Comparison of ENCODE assay signal across 9 mouse cellular contexts in genomic region chr1:170292239-170292951, GRCm38 (mm10). TPM values are rescaled to one million over a fixed set of nuclear protein-coding genes. Genes with fewer than 3 reads are reported as not detected.
DNase-seq lines count a peak whose midpoint lies in the region; ATAC-seq and TF ChIP-seq lines count a peak whose summit lies in the region.
"Had no signal": no experiment of that assay in that cellular context is flagged by ENCODE, and none has a peak within 500 bp of the region (broad histone marks: within the 10 kb centered on the region; RNA-seq: fewer than 3 reads in every experiment).

No protein-coding gene starts in this region.

- DNase-seq in liver, embryonic 14.5 days (ENCODE audit: low read depth in 3 of 3, low spot score in 3 of 3): no peak
- DNase-seq in liver: no peak
- peak; percentile 76 to 83 for DNase-seq in cerebellum, postnatal 10 days
- DNase-seq in frontal cortex, postnatal 10 days (ENCODE audit: low spot score in 2 of 2): peak; percentile 44 to 54
- peak; percentile 66 for DNase-seq in kidney, postnatal 10 days
- peak; percentile 25 for DNase-seq in lung, adult 2 months
- peak; percentile 65 for DNase-seq in right cerebral cortex, adult 18-20 months
- no peak for DNase-seq in thymus, adult 2 months

- peak; percentile 47 for TF ChIP-seq CTCF in liver, embryonic 14.5 days (IDR thresholded peaks at IDR 0.05; ENCODE audit: low read depth)
- peak; percentile 24; the same call in 1 of the 2 replicates for TF ChIP-seq CTCF in lung, adult 2 months (IDR thresholded peaks at IDR 0.05; ENCODE audit: insufficient read depth, low read length)
- TF ChIP-seq CTCF in thymus, adult 2 months (IDR thresholded peaks at IDR 0.05; ENCODE audit: borderline replicate concordance, control insufficient read depth, extremely low read depth, insufficient read depth, low read length, poor library complexity): no peak

- TF ChIP-seq POLR2A in lung, adult 2 months (IDR thresholded peaks at IDR 0.05; ENCODE audit: borderline replicate concordance, extremely low read depth, low read depth, low read length): no peak
- no peak for TF ChIP-seq POLR2A in thymus, adult 2 months (IDR thresholded peaks at IDR 0.05; ENCODE audit: control insufficient read depth, extremely low read depth, insufficient read depth, low read length, poor library complexity)

- no peaks in the 10 kb centered on the region for H3K27me3 ChIP-seq in liver, embryonic 14.5 days (ENCODE audit: control insufficient read depth, insufficient read depth, low read length)
- no peaks in the 10 kb centered on the region for H3K27me3 ChIP-seq in thymus, adult 2 months (ENCODE audit: control insufficient read depth, insufficient read depth, low read length)

- peaks cover 0 to 2% of the 10 kb centered on the region in 2 experiments; a peak in 1 of 4 replicates for H3K4me1 ChIP-seq in liver, embryonic 14.5 days (replicated peaks; ENCODE audit: control insufficient read depth in 2 of 2, insufficient read depth in 2 of 2, low read length in 1 of 2)
- no peaks in the 10 kb centered on the region for H3K4me1 ChIP-seq in lung, adult 2 months (ENCODE audit: control insufficient read depth, insufficient read depth, low read length)
- no peaks in the 10 kb centered on the region for H3K4me1 ChIP-seq in thymus, adult 2 months (replicated peaks; ENCODE audit: control insufficient read depth, insufficient read depth, low read length)

- H3K36me3 ChIP-seq in liver, embryonic 14.5 days (replicated peaks; ENCODE audit: control insufficient read depth, insufficient read depth, low read depth): no peaks in the 10 kb centered on the region
- H3K36me3 ChIP-seq in thymus, adult 2 months (ENCODE audit: control insufficient read depth, insufficient read depth, low read length): no peaks in the 10 kb centered on the region

- no peak for ATAC-seq in liver, embryonic 14.5 days (ENCODE audit: insufficient read depth)

- no peak overlapping the region for H3K9ac ChIP-seq in liver, embryonic 14.5 days (replicated peaks)

- no peak for TF ChIP-seq EP300 in liver, embryonic 14.5 days (IDR thresholded peaks at IDR 0.05; ENCODE audit: low read depth)

- WGBS in liver, embryonic 14.5 days (ENCODE audit: insufficient replicate concordance): 43% methylated on average over 9 of the region's 9 CpGs
- WGBS in lung, adult 2 months: 25% methylated on average over 9 of the region's 9 CpGs
- 49% methylated on average over 9 of the region's 9 CpGs for WGBS in thymus, adult 2 months

- no peak overlapping the region for H3K27ac ChIP-seq in liver, embryonic 14.5 days
- no peak overlapping the region for H3K27ac ChIP-seq in thymus, adult 2 months (ENCODE audit: control insufficient read depth, insufficient read depth, low read length)

- H3K4me3 ChIP-seq in liver, embryonic 14.5 days (ENCODE audit: insufficient read depth in 1 of 2, low read depth in 2 of 2, low read length in 2 of 2): no peak overlapping the region
- H3K4me3 ChIP-seq in lung, adult 2 months (replicated peaks; ENCODE audit: extremely low read depth, low read depth, low read length): peak overlapping the region; percentile 19
- H3K4me3 ChIP-seq in thymus, adult 2 months (ENCODE audit: control insufficient read depth, insufficient read depth, low read length): no peak overlapping the region
- H3K4me3 ChIP-seq: megakaryocyte, embryonic 14.5 days had no signal

- H3K9me3 ChIP-seq in liver, embryonic 14.5 days (ENCODE audit: control insufficient read depth, low read length): no peaks in the 10 kb centered on the region

- H3K4me2 ChIP-seq in liver, embryonic 14.5 days (ENCODE audit: low read depth): no peak overlapping the region

RNA-seq across cellular contexts. Expression of gene Gm7694, which starts 13.7 kb away (rescaled TPM):
- 1.5 and 1.8 TPM in 2 replicates for polyA plus RNA-seq in liver, embryonic 14.5 days (2012; rRNA removed)
- polyA plus RNA-seq in liver, embryonic 14.5 days (2014; fragmentation: Nextera tagmentation; extraction: Ambion mirVana): 0.94 and 1.6 TPM in 2 replicates
- 7.6 and 7.8 TPM in 2 replicates for polyA plus RNA-seq in lung, adult 2 months (2012; rRNA removed)
- 1.2 and 1.3 TPM in 2 replicates for polyA plus RNA-seq in thymus, adult 2 months (2012; rRNA removed)

RNA-seq across cellular contexts. Expression of gene Sh2d1b1, which starts 15.3 kb away (rescaled TPM):
- polyA plus RNA-seq in liver, embryonic 14.5 days (2012; rRNA removed): 0.08 and 0.20 TPM in 2 replicates
- polyA plus RNA-seq in liver, embryonic 14.5 days (2014; fragmentation: Nextera tagmentation; extraction: Ambion mirVana): 0.28 and 0.37 TPM in 2 replicates
- polyA plus RNA-seq in lung, adult 2 months (2012; rRNA removed): 3.6 and 3.9 TPM in 2 replicates
- polyA plus RNA-seq in thymus, adult 2 months (2012; rRNA removed): 0.48 and 0.71 TPM in 2 replicates

RNA-seq across cellular contexts. Expression of gene Spata46, which starts 16.2 kb away (rescaled TPM):
- polyA plus RNA-seq in liver, embryonic 14.5 days (2012; rRNA removed): not detected in 2 replicates
- polyA plus RNA-seq in liver, embryonic 14.5 days (2014; fragmentation: Nextera tagmentation; extraction: Ambion mirVana): 0.27 TPM in 1 of 2 replicates, not detected in the other
- polyA plus RNA-seq in lung, adult 2 months (2012; rRNA removed): not detected in 2 replicates
- polyA plus RNA-seq in thymus, adult 2 months (2012; rRNA removed): 0.32 TPM in 1 of 2 replicates, not detected in the other

RNA-seq across cellular contexts. Expression of gene Sh2d1b2, which starts 59.8 kb away (rescaled TPM):
- polyA plus RNA-seq in liver, embryonic 14.5 days (2012; rRNA removed): not detected in 2 replicates
- not detected in 2 replicates for polyA plus RNA-seq in liver, embryonic 14.5 days (2014; fragmentation: Nextera tagmentation; extraction: Ambion mirVana)
- polyA plus RNA-seq in lung, adult 2 months (2012; rRNA removed): 0.23 TPM in 1 of 2 replicates, not detected in the other
- polyA plus RNA-seq in thymus, adult 2 months (2012; rRNA removed): 0.04 and 0.06 TPM in 2 replicates

Comparison
In these comparisons a context has a peak if more than half of its experiments do, and no peak if none do; other contexts are left out.
1. DNase-seq: peak in cerebellum, postnatal 10 days (2 of 2), frontal cortex, postnatal 10 days (2 of 2), kidney, postnatal 10 days (single experiment), lung, adult 2 months (single experiment) and right cerebral cortex, adult 18-20 months (single experiment); none in liver, embryonic 14.5 days (0 of 3), liver (single experiment) and thymus, adult 2 months (single experiment).